Mouse (Mus musculus): ENCODE data around the gene Cab39.

DNA sequence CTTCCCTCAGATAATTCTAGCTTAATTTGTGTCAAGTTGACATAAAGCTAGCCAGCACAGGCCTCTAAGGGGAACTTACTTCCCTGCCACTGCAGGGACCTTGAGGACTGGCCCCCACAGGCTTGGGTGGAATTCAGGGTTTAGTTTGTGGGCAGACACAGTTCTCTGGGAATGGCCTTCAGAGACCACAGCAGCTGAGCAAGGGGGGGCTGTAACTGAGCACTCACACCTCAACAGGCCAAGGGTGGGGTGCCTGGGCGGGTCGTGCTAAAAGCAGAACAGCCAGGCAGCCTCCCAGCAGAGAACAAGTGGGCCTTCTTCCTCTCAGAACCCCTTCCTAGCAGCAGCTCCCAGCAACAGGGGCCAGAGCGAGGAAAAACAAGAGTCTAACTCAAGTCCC, 27.1 kb upstream of the Cab39 start:
- no peak for TF ChIP-seq CTCF (IDR thresholded peaks at IDR 0.05; ENCODE audit: borderline replicate concordance, control insufficient read depth, extremely low read depth, insufficient read depth, low read length, poor library complexity)
- no peak for TF ChIP-seq POLR2A (IDR thresholded peaks at IDR 0.05; ENCODE audit: control insufficient read depth, extremely low read depth, insufficient read depth, low read length, poor library complexity)
